Mouse (Mus musculus): ENCODE measurements around the gene Nudt16l1. TPM values are rescaled to one million over a fixed set of nuclear protein-coding genes. Genes with fewer than 3 reads are reported as not detected.

Gene Nudt16l1
- polyA plus RNA-seq, 1 experiment from 2014 or later: 179 TPM

DNA sequence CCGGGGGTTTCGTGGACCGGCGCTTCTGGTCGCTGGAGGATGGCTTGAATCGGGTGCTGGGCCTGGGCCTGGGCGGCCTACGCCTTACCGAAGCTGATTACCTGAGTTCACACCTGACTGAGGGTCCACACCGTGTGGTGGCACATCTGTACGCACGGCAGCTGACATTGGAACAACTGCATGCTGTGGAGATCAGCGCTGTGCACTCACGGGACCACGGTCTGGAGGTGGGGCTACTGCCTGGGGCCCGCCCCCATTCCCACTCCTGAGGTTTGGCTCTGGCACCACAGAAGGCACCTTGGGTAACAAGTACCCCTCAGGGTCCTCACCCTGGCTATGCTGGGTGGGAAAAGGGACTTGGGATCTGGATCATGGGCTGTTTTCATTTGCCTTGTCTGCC lies 851 bp downstream of the Nudt16l1 start:
- H3K4me3 ChIP-seq (ENCODE audit: low read depth, low read length): peak overlapping the region; percentile 96
- DNase-seq (ENCODE audit: low spot score): peak; percentile 28
- WGBS: 2% methylated on average over 16 of the region's 16 CpGs

DNA sequence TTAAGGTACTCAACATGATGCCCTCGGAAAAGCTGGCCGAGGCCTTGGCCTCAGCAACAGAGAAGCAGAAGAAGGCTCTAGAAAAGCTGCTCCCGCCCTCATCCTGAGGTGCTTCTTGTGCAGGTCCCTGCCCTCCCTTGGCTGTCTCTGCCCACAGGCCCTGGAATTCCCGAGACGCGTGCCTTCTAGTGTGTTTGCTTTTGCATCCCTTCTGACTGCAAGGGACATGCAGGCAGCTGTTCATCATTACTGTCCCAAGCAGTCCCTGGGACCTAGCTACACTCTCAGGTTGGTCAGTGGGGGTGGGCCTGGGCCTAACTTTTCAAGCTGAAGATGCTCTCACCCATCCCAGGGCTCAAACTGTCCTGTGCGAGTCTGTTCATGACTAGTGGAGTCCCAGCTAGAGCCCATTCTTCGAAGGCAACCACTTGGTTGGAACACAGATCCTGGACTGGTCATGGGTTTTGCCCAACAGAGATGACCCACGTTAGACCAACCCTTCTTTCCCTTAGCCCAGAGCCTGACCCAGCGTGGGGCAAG lies 1.8 kb downstream of the Nudt16l1 start:
- Histone ChIP-seq H3K27me3 (replicated peaks; ENCODE audit: control insufficient read depth, insufficient read depth, low read length) (no peaks in the 10 kb centered on the region), H3K9me3 (replicated peaks; ENCODE audit: control insufficient read depth, low read length) (no peaks in the 10 kb centered on the region), H3K4me2 (ENCODE audit: low read length) (peak overlapping the region; percentile 78; the same call in 1 of the 2 replicates), H3K4me1 (ENCODE audit: control insufficient read depth, insufficient read depth, low read length) (peaks cover 4% of the 10 kb centered on the region; the same call in 1 of the 2 replicates), H3K36me3 (ENCODE audit: control insufficient read depth, insufficient read depth, low read length) (peaks cover 66% of the 10 kb centered on the region), H3K4me3 (ENCODE audit: low read depth, low read length) (no peak overlapping the region; the same call in 1 of the 2 replicates), H3K27ac (ENCODE audit: low read depth, low read length) (no peak overlapping the region), H3K9ac (ENCODE audit: low read length) (peak overlapping the region; percentile 96; the same call in 1 of the 2 replicates)
- 91% methylated on average over 10 of the region's 10 CpGs for WGBS
- no peak for DNase-seq (ENCODE audit: low spot score)
- ATAC-seq: no peak

More for the DNA sequence above, 851 bp downstream of the Nudt16l1 start:
- H3K4me1 ChIP-seq (ENCODE audit: control insufficient read depth, insufficient read depth, low read length): peaks cover 4% of the 10 kb centered on the region; the same call in 1 of the 2 replicates
- no peaks in the 10 kb centered on the region for H3K27me3 ChIP-seq (replicated peaks; ENCODE audit: control insufficient read depth, insufficient read depth, low read length)
- peak overlapping the region; percentile 78 for H3K4me2 ChIP-seq (ENCODE audit: low read length)
- ATAC-seq: peak; percentile 54
- peak overlapping the region; percentile 70; the same call in 1 of the 2 replicates for H3K27ac ChIP-seq (ENCODE audit: low read depth, low read length)
- peaks cover 66% of the 10 kb centered on the region for H3K36me3 ChIP-seq (ENCODE audit: control insufficient read depth, insufficient read depth, low read length)
- H3K9ac ChIP-seq (ENCODE audit: low read length): peak overlapping the region; percentile 96
- H3K9me3 ChIP-seq (replicated peaks; ENCODE audit: control insufficient read depth, low read length): no peaks in the 10 kb centered on the region

DNA sequence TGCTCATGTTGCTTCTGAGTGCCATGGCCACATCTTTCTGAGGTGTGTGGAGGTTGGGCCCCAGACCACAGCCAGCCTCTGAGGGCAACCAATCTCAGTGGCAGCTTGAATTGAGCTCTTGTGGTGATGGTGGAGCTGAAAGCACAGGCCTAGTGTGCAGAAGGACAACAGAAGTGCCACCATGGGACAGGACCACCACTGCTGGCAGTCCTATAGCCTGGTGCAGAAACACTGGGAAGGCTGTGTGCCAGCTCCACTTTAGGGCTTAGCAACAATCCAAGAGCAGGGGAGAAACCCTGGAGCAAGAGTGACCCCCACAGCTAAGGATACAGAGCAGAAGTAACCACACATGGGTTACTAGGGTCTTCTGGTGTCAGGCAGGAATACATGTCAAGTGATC lies 2.5 kb downstream of the Nudt16l1 start:
- H3K36me3 ChIP-seq (ENCODE audit: control insufficient read depth, insufficient read depth, low read length): peaks cover 67% of the 10 kb centered on the region
- no peak overlapping the region for H3K4me2 ChIP-seq (ENCODE audit: low read length)
- H3K27ac ChIP-seq (ENCODE audit: low read depth, low read length): no peak overlapping the region
- no peaks in the 10 kb centered on the region for H3K27me3 ChIP-seq (replicated peaks; ENCODE audit: control insufficient read depth, insufficient read depth, low read length)
- no peak overlapping the region for H3K9ac ChIP-seq (ENCODE audit: low read length)
- no peak overlapping the region for H3K4me3 ChIP-seq (ENCODE audit: low read depth, low read length)
- ATAC-seq (no peak), DNase-seq (ENCODE audit: low spot score) (no peak)
- H3K4me1 ChIP-seq (ENCODE audit: control insufficient read depth, insufficient read depth, low read length): peaks cover 4% of the 10 kb centered on the region; the same call in 1 of the 2 replicates
- no peaks in the 10 kb centered on the region for H3K9me3 ChIP-seq (replicated peaks; ENCODE audit: control insufficient read depth, low read length)

DNA sequence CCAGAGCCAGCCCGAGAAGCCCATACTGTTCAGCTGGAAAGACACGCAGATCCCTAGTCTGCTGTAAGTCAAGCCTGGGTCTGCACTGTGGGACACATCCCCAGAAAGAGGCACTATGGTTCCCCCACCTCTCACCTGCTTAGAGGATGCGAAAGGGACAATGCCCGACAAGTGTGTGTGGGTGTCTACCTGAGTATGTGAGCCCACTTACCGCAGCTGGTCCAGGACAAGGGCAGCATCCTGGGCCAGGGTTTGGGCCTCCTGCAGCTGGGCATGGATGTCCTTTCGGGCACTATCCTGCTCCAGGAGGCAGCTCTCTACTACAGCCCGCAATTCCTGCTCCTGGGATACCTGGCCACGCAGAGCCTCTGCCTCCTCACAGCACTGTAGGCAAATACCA lies 4.3 kb downstream of the Nudt16l1 start:
- H3K9ac ChIP-seq (ENCODE audit: low read length): no peak overlapping the region
- H3K36me3 ChIP-seq (ENCODE audit: control insufficient read depth, insufficient read depth, low read length): peaks cover 75% of the 10 kb centered on the region
- H3K27me3 ChIP-seq (replicated peaks; ENCODE audit: control insufficient read depth, insufficient read depth, low read length): no peaks in the 10 kb centered on the region
- no peak overlapping the region for H3K4me3 ChIP-seq (ENCODE audit: low read depth, low read length)
- 98% methylated on average over 8 of the region's 8 CpGs for WGBS
- no peak for DNase-seq (ENCODE audit: low spot score)
- peaks cover 4% of the 10 kb centered on the region; the same call in 1 of the 2 replicates for H3K4me1 ChIP-seq (ENCODE audit: control insufficient read depth, insufficient read depth, low read length)
- ATAC-seq: no peak
- H3K27ac ChIP-seq (ENCODE audit: low read depth, low read length): no peak overlapping the region
- no peak overlapping the region for H3K4me2 ChIP-seq (ENCODE audit: low read length)
- H3K9me3 ChIP-seq (replicated peaks; ENCODE audit: control insufficient read depth, low read length): no peaks in the 10 kb centered on the region

DNA sequence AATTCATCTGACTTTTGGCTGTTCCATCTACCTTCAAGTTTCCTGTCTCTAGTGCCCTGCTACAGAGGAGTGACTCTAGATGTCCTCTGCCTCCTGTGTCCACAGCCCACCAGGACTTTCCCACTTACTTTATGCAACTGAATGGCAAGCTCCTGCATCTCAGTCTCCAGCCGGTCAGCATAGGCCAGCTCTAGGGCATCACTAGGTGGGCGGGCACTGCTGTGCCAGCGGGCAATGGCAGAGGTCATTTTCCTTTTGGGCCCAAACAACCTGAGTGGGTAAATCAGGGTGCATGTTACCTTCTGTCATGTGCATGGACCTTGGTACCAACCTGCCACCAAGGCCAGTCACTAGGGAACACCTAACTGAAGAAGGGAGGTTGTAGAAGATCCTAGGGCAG lies 4.9 kb downstream of the Nudt16l1 start:
- Histone ChIP-seq H3K36me3 (ENCODE audit: control insufficient read depth, insufficient read depth, low read length) (peaks cover 81% of the 10 kb centered on the region), H3K27me3 (replicated peaks; ENCODE audit: control insufficient read depth, insufficient read depth, low read length) (no peaks in the 10 kb centered on the region), H3K9me3 (replicated peaks; ENCODE audit: control insufficient read depth, low read length) (no peaks in the 10 kb centered on the region), H3K4me3 (ENCODE audit: low read depth, low read length) (no peak overlapping the region), H3K4me2 (ENCODE audit: low read length) (no peak overlapping the region), H3K27ac (ENCODE audit: low read depth, low read length) (no peak overlapping the region), H3K9ac (ENCODE audit: low read length) (no peak overlapping the region), H3K4me1 (ENCODE audit: control insufficient read depth, insufficient read depth, low read length) (peaks cover 4% of the 10 kb centered on the region; the same call in 1 of the 2 replicates)
- DNase-seq (ENCODE audit: low spot score) (no peak), ATAC-seq (no peak)
- 95% methylated on average over 3 of the region's 3 CpGs for WGBS

DNA sequence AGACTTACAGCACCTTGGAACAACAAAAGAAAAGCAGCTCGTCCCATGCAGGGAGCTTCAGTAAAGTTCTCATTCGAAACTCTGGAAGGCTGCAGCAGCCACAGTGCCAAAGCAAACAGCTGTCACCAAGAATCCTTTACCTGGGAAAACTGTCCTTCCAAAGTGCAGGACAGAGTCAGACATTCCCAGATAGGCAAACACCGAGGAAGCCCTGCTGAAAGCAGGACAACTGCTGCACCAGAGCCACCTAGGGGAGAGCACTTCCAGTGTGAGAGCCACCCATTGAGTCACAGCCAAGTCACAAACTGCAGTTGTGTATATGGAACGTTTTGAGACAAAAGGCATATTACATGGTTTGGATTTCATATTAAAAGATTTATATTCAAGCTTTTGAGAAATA lies 6.9 kb downstream of the Nudt16l1 start:
- H3K27ac ChIP-seq (ENCODE audit: low read depth, low read length): no peak overlapping the region
- no peak for DNase-seq (ENCODE audit: low spot score)
- H3K9me3 ChIP-seq (replicated peaks; ENCODE audit: control insufficient read depth, low read length): no peaks in the 10 kb centered on the region
- H3K9ac ChIP-seq (ENCODE audit: low read length): no peak overlapping the region
- H3K4me1 ChIP-seq (ENCODE audit: control insufficient read depth, insufficient read depth, low read length): no peaks in the 10 kb centered on the region
- no peak overlapping the region for H3K4me3 ChIP-seq (ENCODE audit: low read depth, low read length)
- H3K36me3 ChIP-seq (ENCODE audit: control insufficient read depth, insufficient read depth, low read length): peaks cover 88% of the 10 kb centered on the region
- H3K4me2 ChIP-seq (ENCODE audit: low read length): no peak overlapping the region
- H3K27me3 ChIP-seq (replicated peaks; ENCODE audit: control insufficient read depth, insufficient read depth, low read length): no peaks in the 10 kb centered on the region
- ATAC-seq: no peak
- WGBS: 83% methylated on average over 4 of the region's 4 CpGs

DNA sequence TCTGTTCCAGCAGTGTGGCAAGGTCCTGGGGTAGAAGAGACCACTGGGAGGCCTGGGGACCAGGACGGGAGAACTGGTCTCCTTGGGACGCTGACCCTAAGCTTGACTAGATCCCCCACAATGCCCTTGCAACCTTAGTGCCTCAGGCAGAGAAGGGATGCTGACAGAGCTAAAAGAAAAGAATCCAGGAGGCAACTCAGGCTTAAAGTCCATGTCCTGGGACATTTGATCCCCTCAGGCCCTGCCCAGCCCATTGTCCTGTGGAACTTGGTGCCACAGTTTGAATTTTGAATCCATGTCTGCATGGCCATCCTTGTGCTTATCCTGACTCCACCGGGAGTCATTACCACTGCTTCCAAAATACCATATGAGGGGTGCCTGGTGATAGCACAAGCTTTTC lies 7.6 kb downstream of the Nudt16l1 start:
- Histone ChIP-seq H3K27me3 (replicated peaks; ENCODE audit: control insufficient read depth, insufficient read depth, low read length) (no peaks in the 10 kb centered on the region), H3K9me3 (replicated peaks; ENCODE audit: control insufficient read depth, low read length) (no peaks in the 10 kb centered on the region), H3K36me3 (ENCODE audit: control insufficient read depth, insufficient read depth, low read length) (peaks cover 88% of the 10 kb centered on the region), H3K9ac (ENCODE audit: low read length) (no peak overlapping the region), H3K4me2 (ENCODE audit: low read length) (no peak overlapping the region), H3K4me3 (ENCODE audit: low read depth, low read length) (no peak overlapping the region), H3K4me1 (ENCODE audit: control insufficient read depth, insufficient read depth, low read length) (no peaks in the 10 kb centered on the region), H3K27ac (ENCODE audit: low read depth, low read length) (no peak overlapping the region)
- ATAC-seq: no peak
- WGBS: 90% methylated on average over 3 of the region's 3 CpGs
- DNase-seq (ENCODE audit: low spot score): no peak

DNA sequence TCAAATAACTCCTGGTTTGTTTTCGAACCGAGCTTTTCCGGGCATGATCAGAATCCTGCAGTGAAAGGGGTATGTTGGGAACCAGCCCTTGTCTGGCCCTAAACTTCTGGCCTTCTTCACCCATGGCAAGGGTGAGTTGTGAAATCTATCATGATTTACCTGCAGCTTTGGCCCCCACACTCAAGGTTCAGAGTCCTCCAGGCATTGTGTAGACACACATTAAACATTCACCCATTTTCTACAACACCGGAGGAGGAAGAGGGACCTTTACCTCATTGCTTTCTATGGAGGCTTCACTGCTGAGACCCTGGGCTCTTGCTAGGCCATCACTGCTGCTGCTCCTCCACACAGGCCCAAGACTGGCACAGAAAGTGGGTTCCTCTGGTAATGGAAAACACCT lies 8.8 kb downstream of the Nudt16l1 start:
- no peak overlapping the region for H3K27ac ChIP-seq (ENCODE audit: low read depth, low read length)
- ATAC-seq: no peak
- H3K9ac ChIP-seq (ENCODE audit: low read length): no peak overlapping the region
- 91% methylated on average over 4 of the region's 4 CpGs for WGBS
- H3K4me3 ChIP-seq (ENCODE audit: low read depth, low read length): no peak overlapping the region
- H3K4me2 ChIP-seq (ENCODE audit: low read length): no peak overlapping the region
- H3K4me1 ChIP-seq (ENCODE audit: control insufficient read depth, insufficient read depth, low read length): no peaks in the 10 kb centered on the region
- H3K27me3 ChIP-seq (replicated peaks; ENCODE audit: control insufficient read depth, insufficient read depth, low read length): no peaks in the 10 kb centered on the region
- H3K9me3 ChIP-seq (replicated peaks; ENCODE audit: control insufficient read depth, low read length): no peaks in the 10 kb centered on the region
- peaks cover 87% of the 10 kb centered on the region for H3K36me3 ChIP-seq (ENCODE audit: control insufficient read depth, insufficient read depth, low read length)
- no peak for DNase-seq (ENCODE audit: low spot score)

DNA sequence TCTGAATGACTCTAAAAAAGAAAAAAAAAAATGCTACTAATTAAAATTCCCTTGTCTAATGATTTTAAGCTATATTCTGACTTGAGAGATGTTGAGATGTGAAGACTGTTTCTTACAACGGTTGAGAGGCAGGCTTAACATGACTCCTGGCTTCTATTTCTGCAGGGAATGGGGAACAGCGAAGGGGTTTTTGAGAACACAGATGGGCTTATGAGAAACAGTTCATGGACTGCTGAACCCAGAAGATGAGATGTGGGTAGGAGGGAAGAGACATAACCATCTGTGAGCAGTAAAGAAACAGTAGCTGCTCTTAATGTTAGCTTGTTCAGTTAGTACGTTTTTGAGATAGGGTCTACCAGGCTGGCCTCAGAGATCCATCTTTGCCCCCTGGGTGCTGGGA lies 18.0 kb downstream of the Nudt16l1 start:
- Histone ChIP-seq H3K27ac (ENCODE audit: low read depth, low read length) (no peak overlapping the region), H3K36me3 (ENCODE audit: control insufficient read depth, insufficient read depth, low read length) (peaks cover 58% of the 10 kb centered on the region), H3K9ac (ENCODE audit: low read length) (no peak overlapping the region), H3K4me3 (ENCODE audit: low read depth, low read length) (no peak overlapping the region), H3K9me3 (replicated peaks; ENCODE audit: control insufficient read depth, low read length) (no peaks in the 10 kb centered on the region), H3K4me2 (ENCODE audit: low read length) (no peak overlapping the region), H3K27me3 (replicated peaks; ENCODE audit: control insufficient read depth, insufficient read depth, low read length) (no peaks in the 10 kb centered on the region), H3K4me1 (ENCODE audit: control insufficient read depth, insufficient read depth, low read length) (no peaks in the 10 kb centered on the region)
- ATAC-seq (no peak), DNase-seq (ENCODE audit: low spot score) (no peak)
- WGBS: 82% methylated on average over 3 of the region's 3 CpGs

Measured in forebrain, embryonic 14.5 days (tissue).